Mouse (Mus musculus) liver, postnatal 0 days (tissue): ENCODE measurements around the gene Top2b.

ENCODE experiments used
- CTCF ChIP-seq: sonication (generic); IDR thresholded peaks from 2 replicates; pipeline ENCODE4 v1.5.1; 2016; ENCODE audit warnings: antibody characterized with exemption, low read depth
- EP300 ChIP-seq: IDR thresholded peaks from 2 replicates; pipeline ENCODE4 v1.6.1; 2016; ENCODE audit warnings: antibody characterized with exemption, low read depth, mild to moderate bottlenecking

DNA sequence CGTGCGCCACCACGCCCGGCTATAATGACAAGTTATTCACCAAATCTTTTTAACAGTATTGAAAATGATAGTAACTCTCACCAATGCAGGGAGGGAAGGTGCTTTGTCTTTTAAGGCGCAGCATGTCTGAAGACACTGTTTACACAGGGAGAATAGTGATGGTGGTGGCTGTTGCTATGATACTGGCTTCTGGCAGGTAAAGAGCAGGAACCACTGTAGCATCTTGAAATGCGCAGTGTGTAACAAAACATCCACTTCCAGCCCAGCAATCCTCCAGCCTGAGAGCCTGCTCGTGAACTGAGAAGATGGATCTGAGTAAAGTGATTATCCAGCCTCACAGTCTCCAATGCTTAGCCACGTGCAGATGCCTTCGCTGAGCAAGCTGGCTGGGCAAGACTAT is 17.5 kb upstream of the Top2b start:
- no peak for TF ChIP-seq CTCF
- TF ChIP-seq EP300: no peak
